Mouse (Mus musculus) left cerebral cortex, postnatal 36 days (tissue): ENCODE measurements at regions not wholly inside any gene's neighbourhood (a gene's known extent, or its start where the extent isn't known, plus 50 kb on each side); places are given as distances from the start of the nearest gene placed in this dataset.

Experiments
- DNase-seq, 2 experiments: peaks; one replicate each; pipeline ENCODE4 v3.0.0; 2021 to 2022; ENCODE audit warnings: low spot score in 2 of 2, mixed read lengths in 1 of 2
- intact Hi-C: fragments of 180-260 bp; cut with DNase I; formaldehyde crosslinking; loops from one replicate; pipeline ENCODE4 v1.15.1; 2025

- intact Hi-C loops, result loop anchor here (10.0 kb wide), 1 partner anchor 71 kb away; no protein-coding TSS in a partner anchor
- no peak for DNase-seq
These were observed 61.5 kb downstream of the Ccna1 start for GRCm38 (mm10) chr3:54993761-54994160.

- intact Hi-C loops, result loop anchor here (10.0 kb wide), 1 partner anchor 75 kb away; no protein-coding TSS in a partner anchor
- no peak for DNase-seq
These were observed 65.2 kb downstream of the Ccna1 start for GRCm38 (mm10) chr3:54990073-54990472.

- intact Hi-C loops, result no loop called here
- peak in 1 of 2 experiments; percentile 37 for DNase-seq
These were observed 65.9 kb downstream of the Ccna1 start for GRCm38 (mm10) chr3:54989358-54989757.

GRCm38 (mm10) chr3:54981488-54981887 lies 65.8 kb upstream of the Sertm1 start:
- no peak for DNase-seq
- intact Hi-C loops, result no loop called here

- no peak for DNase-seq
- intact Hi-C loops, result no loop called here
These were observed 64.6 kb upstream of the Sertm1 start for GRCm38 (mm10) chr3:54980312-54980711.

GRCm38 (mm10) chr3:54965512-54965911 lies 49.8 kb upstream of the Sertm1 start:
- no peak for DNase-seq

More at GRCm38 (mm10) chr3:54965512-54965911, 49.8 kb upstream of the Sertm1 start:
- intact Hi-C loops, result no loop called here
